Mouse (Mus musculus) megakaryocyte, embryonic 14.5 days (primary cell): ENCODE results near the gene Arhgap15.

Experiments used
- FLI1 ChIP-seq: IDR thresholded peaks from 2 replicates; pipeline ENCODE4 v1.6.1; 2012; ENCODE audit warnings: low read length, inconsistent platforms, mixed read lengths
- GATA1 ChIP-seq: IDR thresholded peaks from 3 replicates; pipeline ENCODE4 v1.6.1; 2012; ENCODE audit warnings: mixed read lengths, low read length, inconsistent platforms, borderline replicate concordance

DNA sequence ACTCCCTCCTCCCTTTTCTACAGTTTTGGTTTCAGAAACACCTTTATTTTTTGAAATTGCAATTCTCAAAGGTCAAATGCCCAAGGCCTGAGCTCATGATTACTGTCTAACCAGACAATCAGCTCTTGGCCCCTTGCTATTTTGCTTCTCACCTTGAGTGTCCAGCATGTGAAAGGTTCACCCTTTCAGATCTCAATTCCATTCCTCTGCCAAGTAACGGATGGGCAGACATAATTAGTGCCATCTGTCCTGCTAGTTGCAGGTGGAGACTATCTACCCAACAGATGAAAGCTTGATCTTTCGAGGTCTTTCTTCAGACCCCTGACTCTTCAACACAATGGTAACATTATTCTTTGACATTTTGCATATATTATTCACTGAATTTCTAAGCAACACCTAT is 509.3 kb downstream of the Arhgap15 start:
- TF ChIP-seq GATA1 (no peak), FLI1 (no peak)
